Mouse (Mus musculus) heart, postnatal 0 days (tissue): ENCODE results near the gene Bex6. TPM values are rescaled to one million over a fixed set of nuclear protein-coding genes. Genes with fewer than 3 reads are reported as not detected.
"Not testable (repeated sequence)": the region's sequence is repeated elsewhere in the genome, so short reads cannot be mapped to it uniquely, and the experiment has no call there.

Experiments
- ATAC-seq: fragments of 200-750 bp; cut with Nextera tagmentation; 2 replicates; pipeline ENCODE4 v1.8.0; 2017; ENCODE audit warnings: low read depth, moderate number of reproducible peaks, moderate library complexity; ENCODE audit not compliant: insufficient read depth
- DNase-seq: peaks from one replicate; pipeline ENCODE4 v3.0.0-alpha.2; 2016; ENCODE audit warnings: low spot score
- H3K27ac ChIP-seq: fragments of 300-500 bp; sonication (generic); 2 replicates; pipeline ENCODE4 v1.5.1; 2014; ENCODE audit warnings: low read depth, mild to moderate bottlenecking
- H3K27me3 ChIP-seq: fragments of 300-500 bp; sonication (generic); 2 replicates; pipeline ENCODE4 v1.6.1; 2014; ENCODE audit warnings: low read length, mixed read lengths; ENCODE audit not compliant: control insufficient read depth, insufficient read depth
- H3K36me3 ChIP-seq: fragments of 300-500 bp; sonication (generic); replicated peaks from 2 replicates; pipeline ENCODE4 v1.6.1; 2014; ENCODE audit warnings: low read length, mixed read lengths; ENCODE audit not compliant: control insufficient read depth, insufficient read depth
- H3K4me1 ChIP-seq: fragments of 300-500 bp; sonication (generic); 2 replicates; pipeline ENCODE4 v1.6.1; 2014; ENCODE audit warnings: antibody characterized with exemption; ENCODE audit not compliant: control insufficient read depth, insufficient read depth
- H3K4me2 ChIP-seq: fragments of 300-500 bp; sonication (generic); 2 replicates; pipeline ENCODE4 v1.6.1; 2014; ENCODE audit warnings: low read depth, mild to moderate bottlenecking, low read length, moderate library complexity
- H3K4me3 ChIP-seq: fragments of 300-500 bp; sonication (generic); 2 replicates; pipeline ENCODE4 v1.5.1; 2014; ENCODE audit warnings: low read depth, low read length
- H3K9ac ChIP-seq: fragments of 300-500 bp; sonication (generic); replicated peaks from 2 replicates; pipeline ENCODE4 v1.6.1; 2014; ENCODE audit warnings: low read depth, low read length, mixed read lengths
- H3K9me3 ChIP-seq: fragments of 300-500 bp; sonication (generic); replicated peaks from 2 replicates; pipeline ENCODE4 v1.6.1; 2016; ENCODE audit warnings: low read length; ENCODE audit not compliant: control insufficient read depth
- CTCF ChIP-seq: IDR thresholded peaks from 2 replicates; pipeline ENCODE4 v1.5.1; 2016; ENCODE audit warnings: antibody characterized with exemption, control low read depth, low read depth
- EP300 ChIP-seq: IDR thresholded peaks from 2 replicates; pipeline ENCODE4 v1.6.1; 2016; ENCODE audit warnings: antibody characterized with exemption, low read depth
- WGBS: fragments of 180-500 bp; shearing (Covaris S2); extraction: QIAGEN DNeasy Blood & Tissue Kit; methylation state at CpG from one replicate; pipeline ENCODE4 v1.1.7; 2014; 5-methylcytosine and 5-hydroxymethylcytosine counted together
- polyA plus RNA-seq: library from polyadenylated mRNA; unstranded; fragments of >200 nt; fragmentation: Nextera tagmentation; extraction: Ambion mirVana; gene quantifications from 2 replicates; pipeline ENCODE4 v1.2.1, GENCODE M21; 2015
- total RNA-seq: library from RNA; depleted of rRNA; stranded (reverse); fragments of >200 nt; gene quantifications from 2 replicates; pipeline ENCODE4 v1.2.3, GENCODE M21; 2014; ENCODE audit warnings: low replicate concordance; rRNA removed

Bex6 gene
- total and polyA plus RNA-seq, 2 experiments from 2014 or later = not detected

DNA sequence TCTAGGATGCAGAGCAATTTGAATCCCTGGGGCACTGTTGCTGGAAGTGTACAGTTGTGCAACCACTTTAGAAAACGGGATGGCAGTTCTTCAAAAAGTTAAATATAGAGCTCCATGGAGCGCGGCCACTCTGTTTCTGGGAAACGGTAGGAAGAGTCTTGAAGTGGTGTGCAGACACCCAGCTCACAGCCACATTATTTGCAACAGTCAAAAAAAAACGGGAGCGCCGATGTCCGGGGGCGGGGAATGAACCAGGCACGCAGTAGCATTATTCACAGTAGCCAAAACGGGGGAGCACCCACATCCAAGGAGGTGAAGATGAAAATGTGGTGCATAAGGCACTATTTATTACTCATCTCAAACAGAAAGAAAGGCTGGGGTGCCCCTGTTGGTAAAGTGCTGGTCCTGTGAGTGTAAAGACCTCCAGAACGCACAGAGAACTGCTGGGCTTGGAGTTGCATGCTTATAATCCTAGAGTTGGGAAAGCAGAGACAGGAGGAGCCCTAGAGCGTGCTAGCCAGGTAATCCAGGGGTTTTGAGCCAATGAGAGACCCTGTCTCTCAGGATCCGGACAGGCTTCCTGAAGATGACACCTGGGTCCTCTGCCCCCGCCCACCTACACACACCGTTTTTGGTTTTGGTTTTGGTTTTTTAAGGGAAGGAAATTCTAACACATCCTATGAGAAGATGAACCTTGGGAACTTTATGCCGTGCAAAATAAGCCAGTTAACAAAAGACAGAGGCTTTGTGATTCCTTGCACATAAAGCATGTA, 35.4 kb downstream of the Bex6 start:
- Histone ChIP-seq H3K9me3 (no peaks in the 10 kb centered on the region; the same call in 1 of the 2 replicates), H3K4me1 (peaks cover 15% of the 10 kb centered on the region; the same call in 1 of the 2 replicates), H3K27ac (peak overlapping the region; percentile 25; the same call in 1 of the 2 replicates), H3K27me3 (no peaks in the 10 kb centered on the region), H3K4me3 (peak overlapping the region; percentile 31), H3K9ac (peak overlapping the region; percentile 10; the same call in 1 of the 2 replicates), H3K36me3 (no peaks in the 10 kb centered on the region), H3K4me2 (peak overlapping the region; percentile 50)
- TF ChIP-seq EP300 = no peak
- no peak for TF ChIP-seq CTCF
- no peak for ATAC-seq
- no peak for DNase-seq
- WGBS = 56% methylated on average over 17 of the region's 17 CpGs

DNA sequence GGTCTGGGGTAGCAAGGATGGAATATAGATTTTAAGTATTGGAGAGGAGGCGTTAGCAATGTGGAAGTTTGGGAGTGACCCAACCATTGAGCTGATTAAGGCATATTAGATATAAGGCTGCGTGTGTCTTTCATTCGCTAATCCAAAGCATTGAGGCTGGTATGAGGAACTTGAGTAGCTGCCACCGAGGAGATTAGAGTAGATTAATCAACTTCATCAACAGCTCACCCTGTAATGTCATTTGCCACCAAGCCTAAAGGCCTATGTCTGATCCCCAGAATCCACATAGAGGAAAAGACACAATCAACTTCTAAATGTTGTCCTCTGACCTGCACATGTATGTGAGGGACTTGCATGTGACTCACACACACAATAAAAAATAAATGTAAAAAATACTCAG, 42.2 kb downstream of the Bex6 start:
- H3K9me3 ChIP-seq = no peaks in the 10 kb centered on the region
- no peaks in the 10 kb centered on the region for H3K36me3 ChIP-seq
- H3K4me1 ChIP-seq = no peaks in the 10 kb centered on the region
- no peak overlapping the region for H3K4me3 ChIP-seq
- no peak overlapping the region for H3K4me2 ChIP-seq
- H3K27me3 ChIP-seq = no peaks in the 10 kb centered on the region
- no peak overlapping the region for H3K27ac ChIP-seq
- TF ChIP-seq CTCF (no peak), EP300 (no peak)
- no peak overlapping the region for H3K9ac ChIP-seq
- ATAC-seq = no peak
- WGBS = 74% methylated on average over 4 of the region's 4 CpGs
- no peak for DNase-seq

DNA sequence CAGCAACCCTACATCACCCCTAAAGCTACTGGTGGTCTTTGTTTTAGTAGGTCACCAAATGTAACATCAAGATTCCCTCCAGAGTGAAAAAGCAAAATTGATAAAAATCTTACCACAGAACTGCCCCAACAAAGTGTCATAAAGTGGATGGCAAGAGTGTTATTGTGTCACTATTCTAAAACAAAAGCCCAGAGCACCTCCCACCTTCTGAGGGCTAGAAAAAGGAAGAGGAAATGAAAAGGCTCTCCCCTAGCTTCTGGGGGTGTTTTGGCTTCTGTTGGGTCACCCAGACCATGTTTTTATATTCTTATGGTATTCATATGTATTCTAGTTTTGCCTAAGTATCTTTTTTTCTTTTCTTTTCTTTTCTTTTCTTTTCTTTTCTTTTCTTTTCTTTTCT, 42.8 kb downstream of the Bex6 start:
- Histone ChIP-seq H3K9ac (no peak overlapping the region), H3K27ac (no peak overlapping the region), H3K36me3 (no peaks in the 10 kb centered on the region), H3K27me3 (no peaks in the 10 kb centered on the region), H3K9me3 (no peaks in the 10 kb centered on the region), H3K4me2 (no peak overlapping the region), H3K4me1 (no peaks in the 10 kb centered on the region), H3K4me3 (no peak overlapping the region)
- DNase-seq (no peak), ATAC-seq (no peak)
- TF ChIP-seq EP300 (no peak), CTCF (no peak)

DNA sequence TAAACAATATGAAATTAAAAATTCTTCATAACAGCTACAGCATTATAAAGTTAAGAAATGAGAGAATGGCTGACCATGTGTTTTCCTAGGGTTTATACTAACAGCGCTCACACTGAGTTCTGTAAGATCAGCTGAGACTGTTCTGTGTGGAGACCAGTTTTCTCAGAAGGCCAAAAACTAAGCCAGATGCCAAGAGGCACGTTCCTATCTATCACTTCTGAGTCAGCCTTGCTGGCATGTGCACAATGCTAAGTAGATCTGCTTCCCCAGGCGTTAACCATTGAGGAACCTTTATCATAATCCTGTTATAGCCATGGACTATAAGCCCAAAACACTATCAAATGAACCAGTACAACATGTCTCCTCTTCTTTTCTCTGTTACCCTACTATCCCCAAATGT, 52.4 kb downstream of the Bex6 start:
- H3K9me3 ChIP-seq, H3K4me3 ChIP-seq, H3K9ac ChIP-seq, H3K4me1 ChIP-seq, H3K27me3 ChIP-seq, H3K4me2 ChIP-seq: not testable (repeated sequence)
- ATAC-seq (peak; percentile 30; the same call in 1 of the 2 replicates), DNase-seq (peak; percentile 46)
- Histone ChIP-seq H3K27ac (peak overlapping the region; percentile 61), H3K36me3 (peaks cover 19% of the 10 kb centered on the region)
- 42% methylated on average over 3 of the region's 3 CpGs for WGBS

Other genes starting within 250 kb of the Bex6 start
- gene Pigz, start 246.0 kb upstream of the Bex6 start, total RNA-seq = not detected in 2 replicates
- 0.51 and 0.87 TPM in 2 replicates for gene Pigz, start 246.0 kb upstream of the Bex6 start, polyA plus RNA-seq
- 141 and 171 TPM in 2 replicates for gene 0610012G03Rik, start 231.3 kb upstream of the Bex6 start, total RNA-seq
- 175 and 190 TPM in 2 replicates for gene 0610012G03Rik, start 231.3 kb upstream of the Bex6 start, polyA plus RNA-seq
- gene Ncbp2, start 231.3 kb upstream of the Bex6 start, total RNA-seq = 9.9 and 12.0 TPM in 2 replicates
- 42.1 and 48.0 TPM in 2 replicates for gene Ncbp2, start 231.3 kb upstream of the Bex6 start, polyA plus RNA-seq
- 10.5 and 16.6 TPM in 2 replicates for gene Senp5, start 176.5 kb upstream of the Bex6 start, total RNA-seq
- 5.6 and 6.1 TPM in 2 replicates for gene Senp5, start 176.5 kb upstream of the Bex6 start, polyA plus RNA-seq
- gene Pak2, start 100.5 kb upstream of the Bex6 start, total RNA-seq = 21.3 and 25.8 TPM in 2 replicates
- 16.3 and 19.1 TPM in 2 replicates for gene Pak2, start 100.5 kb upstream of the Bex6 start, polyA plus RNA-seq
- gene Pigx, start 80.1 kb upstream of the Bex6 start, total RNA-seq = 35.8 and 44.9 TPM in 2 replicates
- gene Pigx, start 80.1 kb upstream of the Bex6 start, polyA plus RNA-seq = 61.0 and 63.7 TPM in 2 replicates
- gene Cep19, start 80.0 kb upstream of the Bex6 start, total RNA-seq = 4.2 and 12.1 TPM in 2 replicates
- gene Cep19, start 80.0 kb upstream of the Bex6 start, polyA plus RNA-seq = 19.6 and 20.1 TPM in 2 replicates
- gene Nrros, start 14.2 kb upstream of the Bex6 start, total RNA-seq = 13.4 and 16.6 TPM in 2 replicates
- gene Nrros, start 14.2 kb upstream of the Bex6 start, polyA plus RNA-seq = 6.1 and 6.8 TPM in 2 replicates
- gene Fbxo45, start 67.3 kb downstream of the Bex6 start, total RNA-seq = 9.8 and 13.7 TPM in 2 replicates
- gene Fbxo45, start 67.3 kb downstream of the Bex6 start, polyA plus RNA-seq = 5.1 and 5.8 TPM in 2 replicates
- 3.6 and 5.8 TPM in 2 replicates for gene Wdr53, start 67.4 kb downstream of the Bex6 start, total RNA-seq
- gene Wdr53, start 67.4 kb downstream of the Bex6 start, polyA plus RNA-seq = 10.3 and 11.7 TPM in 2 replicates
- gene Smco1, start 91.6 kb downstream of the Bex6 start, total RNA-seq = 0.15 and 0.31 TPM in 2 replicates
- gene Smco1, start 91.6 kb downstream of the Bex6 start, polyA plus RNA-seq = 2.8 and 3.1 TPM in 2 replicates
- 19.1 and 30.1 TPM in 2 replicates for gene Rnf168, start 97.6 kb downstream of the Bex6 start, total RNA-seq
- gene Rnf168, start 97.6 kb downstream of the Bex6 start, polyA plus RNA-seq = 14.1 and 14.8 TPM in 2 replicates
- 7.3 and 11.4 TPM in 2 replicates for gene Ubxn7, start 152.4 kb downstream of the Bex6 start, total RNA-seq
- gene Ubxn7, start 152.4 kb downstream of the Bex6 start, polyA plus RNA-seq = 11.5 and 12.0 TPM in 2 replicates
- not detected in 2 replicates for gene Tm4sf19, start 220.7 kb downstream of the Bex6 start, total RNA-seq
- gene Tm4sf19, start 220.7 kb downstream of the Bex6 start, polyA plus RNA-seq = not detected in 2 replicates
- 11.1 and 18.1 TPM in 2 replicates for gene Tctex1d2, start 239.9 kb downstream of the Bex6 start, total RNA-seq
- gene Tctex1d2, start 239.9 kb downstream of the Bex6 start, polyA plus RNA-seq = 26.8 and 30.3 TPM in 2 replicates